Mouse (Mus musculus) embryonic facial prominence, embryonic 13.5 days (tissue): Measurements from ENCODE around the gene Rreb1. TPM values are rescaled to one million over a fixed set of nuclear protein-coding genes. Genes with fewer than 3 reads are reported as not detected.

Source experiments
- ATAC-seq: fragments of 200-750 bp; cut with Nextera tagmentation; 2 replicates; pipeline ENCODE4 v1.8.0; 2017; ENCODE audit warnings: low read depth; ENCODE audit not compliant: insufficient number of reproducible peaks, insufficient read depth, low FRiP score, low TSS enrichment
- H3K27ac ChIP-seq: fragments of 300-500 bp; sonication (generic); 2 replicates; pipeline ENCODE4 v1.5.1; 2015; ENCODE audit warnings: moderate library complexity, mild to moderate bottlenecking, inconsistent platforms
- H3K27me3 ChIP-seq: fragments of 300-500 bp; sonication (generic); 2 replicates; pipeline ENCODE4 v1.6.1; 2015; ENCODE audit warnings: mild to moderate bottlenecking, inconsistent platforms
- H3K36me3 ChIP-seq: fragments of 300-500 bp; sonication (generic); 2 replicates; pipeline ENCODE4 v1.6.1; 2015; ENCODE audit warnings: mild to moderate bottlenecking, inconsistent platforms
- H3K4me1 ChIP-seq: fragments of 300-500 bp; sonication (generic); 2 replicates; pipeline ENCODE4 v1.6.1; 2015; ENCODE audit warnings: inconsistent platforms
- H3K4me2 ChIP-seq: fragments of 300-500 bp; sonication (generic); 2 replicates; pipeline ENCODE4 v1.6.1; 2015; ENCODE audit warnings: moderate library complexity, mild to moderate bottlenecking, inconsistent platforms
- H3K4me3 ChIP-seq: fragments of 300-500 bp; sonication (generic); 2 replicates; pipeline ENCODE4 v1.5.1; 2015; ENCODE audit warnings: mild to moderate bottlenecking, inconsistent platforms
- H3K9ac ChIP-seq: fragments of 300-500 bp; sonication (generic); 2 replicates; pipeline ENCODE4 v1.6.1; 2015; ENCODE audit warnings: mild to moderate bottlenecking, inconsistent platforms
- H3K9me3 ChIP-seq: fragments of 300-500 bp; sonication (generic); 2 replicates; pipeline ENCODE4 v1.6.1; 2016; ENCODE audit warnings: inconsistent platforms
- WGBS: fragments of 180-500 bp; shearing (Covaris S2); methylation state at CpG from one replicate; pipeline ENCODE4 v1.1.7; 2015; ENCODE audit warnings: mixed read lengths; 5-methylcytosine and 5-hydroxymethylcytosine counted together
- polyA plus RNA-seq: library from polyadenylated mRNA; unstranded; fragments of >200 nt; fragmentation: Nextera tagmentation; extraction: Ambion mirVana; gene quantifications from 2 replicates; pipeline ENCODE4 v1.2.1, GENCODE M21; 2015

Rreb1 gene
- polyA plus RNA-seq, 1 experiment from 2014 or later = 15.0 TPM

GRCm38 (mm10) chr13:37882521-37882920 lies 104.3 kb downstream of the Rreb1 start:
- H3K36me3 ChIP-seq = no peaks in the 10 kb centered on the region
- no peak overlapping the region for H3K9ac ChIP-seq
- H3K4me1 ChIP-seq = peaks cover 28% of the 10 kb centered on the region
- H3K9me3 ChIP-seq = no peaks in the 10 kb centered on the region
- no peak overlapping the region for H3K27ac ChIP-seq
- H3K27me3 ChIP-seq = no peaks in the 10 kb centered on the region
- ATAC-seq = no peak
- no peak overlapping the region for H3K4me3 ChIP-seq
- no peak overlapping the region for H3K4me2 ChIP-seq
- WGBS = 92% methylated on average over 8 of the region's 8 CpGs

DNA sequence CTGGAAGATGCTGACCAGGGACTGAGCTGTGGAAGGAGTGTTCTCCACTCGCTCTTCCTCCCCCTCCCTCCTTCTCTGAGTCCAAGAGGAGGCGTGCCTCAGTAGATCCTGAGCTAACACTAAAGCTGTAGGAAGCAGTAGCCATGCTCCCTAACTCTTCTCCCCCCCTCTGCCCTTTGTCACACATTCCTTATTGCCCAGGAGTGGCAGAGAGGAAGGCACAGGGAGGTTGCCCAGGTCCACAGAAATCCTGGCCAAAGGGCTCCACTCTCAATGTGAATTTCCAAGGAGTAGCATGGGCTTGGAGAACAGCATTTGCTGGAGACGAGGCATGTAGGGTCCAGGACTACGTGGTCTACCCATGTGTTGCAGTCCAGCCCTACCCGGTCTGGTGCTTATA lies 104.8 kb downstream of the Rreb1 start:
- H3K36me3 ChIP-seq = no peaks in the 10 kb centered on the region
- no peak overlapping the region for H3K9ac ChIP-seq
- H3K27me3 ChIP-seq = no peaks in the 10 kb centered on the region
- no peak for ATAC-seq
- no peak overlapping the region for H3K4me2 ChIP-seq
- 90% methylated on average over 5 of the region's 5 CpGs for WGBS
- H3K4me1 ChIP-seq = peaks cover 28% of the 10 kb centered on the region
- H3K4me3 ChIP-seq = no peak overlapping the region
- no peak overlapping the region for H3K27ac ChIP-seq
- no peaks in the 10 kb centered on the region for H3K9me3 ChIP-seq

GRCm38 (mm10) chr13:37885392-37885791 lies 107.2 kb downstream of the Rreb1 start:
- H3K4me3 ChIP-seq = no peak overlapping the region
- H3K4me1 ChIP-seq = peaks cover 10% of the 10 kb centered on the region
- H3K27ac ChIP-seq = no peak overlapping the region; the same call in 1 of the 2 replicates
- no peak for ATAC-seq
- no peak overlapping the region for H3K9ac ChIP-seq
- no peaks in the 10 kb centered on the region for H3K9me3 ChIP-seq
- H3K4me2 ChIP-seq = no peak overlapping the region
- peaks cover 4% of the 10 kb centered on the region for H3K36me3 ChIP-seq
- WGBS = 86% methylated on average over 2 of the region's 2 CpGs
- no peaks in the 10 kb centered on the region for H3K27me3 ChIP-seq

DNA sequence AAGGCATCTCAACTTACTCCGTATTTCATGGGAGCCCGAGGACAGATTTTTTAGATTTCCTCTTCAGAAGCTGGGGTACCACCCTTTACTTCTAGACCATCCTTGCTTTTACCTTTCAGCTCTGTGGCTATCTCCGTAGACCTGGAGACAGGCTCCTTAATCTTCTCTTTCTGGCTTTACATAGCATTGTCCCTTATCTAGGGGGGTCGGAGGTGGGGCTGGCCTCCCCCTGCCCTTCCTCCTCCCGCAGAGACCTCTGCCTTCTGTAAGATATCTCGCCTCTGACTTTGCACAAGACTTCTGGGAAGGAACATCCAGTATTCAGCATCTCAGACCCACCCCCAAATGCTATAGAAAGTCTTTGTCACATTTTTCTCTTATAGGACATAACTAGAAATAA lies 107.8 kb downstream of the Rreb1 start:
- Histone ChIP-seq H3K4me3 (no peak overlapping the region), H3K27me3 (no peaks in the 10 kb centered on the region), H3K9ac (no peak overlapping the region), H3K36me3 (peaks cover 8% of the 10 kb centered on the region), H3K4me1 (peaks cover 4% of the 10 kb centered on the region; the same call in 1 of the 2 replicates), H3K27ac (no peak overlapping the region), H3K4me2 (no peak overlapping the region), H3K9me3 (no peaks in the 10 kb centered on the region)
- no peak for ATAC-seq
- 84% methylated on average over 6 of the region's 6 CpGs for WGBS

DNA sequence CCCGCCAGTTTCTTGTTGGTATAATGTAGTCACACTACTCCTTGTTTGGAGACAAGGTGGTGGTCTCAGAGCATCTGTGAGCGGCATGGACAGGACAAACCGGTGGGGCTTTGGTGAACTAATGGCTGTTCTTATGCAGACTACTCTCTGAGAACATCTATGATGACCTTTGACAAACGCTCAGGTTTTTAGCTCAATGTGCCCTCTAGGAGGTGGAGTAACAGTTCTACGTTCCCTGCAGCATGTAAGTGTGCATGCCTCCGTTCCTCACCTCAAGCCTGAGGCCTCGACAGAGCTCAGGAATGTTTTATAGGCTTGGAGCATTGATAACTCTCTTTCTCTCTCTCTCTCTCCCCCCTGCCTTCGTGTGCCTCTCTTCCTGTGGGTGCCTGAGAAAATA lies 116.6 kb downstream of the Rreb1 start:
- 85% methylated on average over 8 of the region's 8 CpGs for WGBS
- Histone ChIP-seq H3K4me3 (no peak overlapping the region), H3K4me1 (no peaks in the 10 kb centered on the region), H3K9me3 (no peaks in the 10 kb centered on the region), H3K36me3 (peaks cover 82% of the 10 kb centered on the region), H3K27ac (no peak overlapping the region), H3K9ac (no peak overlapping the region), H3K4me2 (no peak overlapping the region), H3K27me3 (no peaks in the 10 kb centered on the region)
- no peak for ATAC-seq

GRCm38 (mm10) chr13:37895564-37896254 lies 117.5 kb downstream of the Rreb1 start:
- H3K36me3 ChIP-seq = peaks cover 84% of the 10 kb centered on the region

DNA sequence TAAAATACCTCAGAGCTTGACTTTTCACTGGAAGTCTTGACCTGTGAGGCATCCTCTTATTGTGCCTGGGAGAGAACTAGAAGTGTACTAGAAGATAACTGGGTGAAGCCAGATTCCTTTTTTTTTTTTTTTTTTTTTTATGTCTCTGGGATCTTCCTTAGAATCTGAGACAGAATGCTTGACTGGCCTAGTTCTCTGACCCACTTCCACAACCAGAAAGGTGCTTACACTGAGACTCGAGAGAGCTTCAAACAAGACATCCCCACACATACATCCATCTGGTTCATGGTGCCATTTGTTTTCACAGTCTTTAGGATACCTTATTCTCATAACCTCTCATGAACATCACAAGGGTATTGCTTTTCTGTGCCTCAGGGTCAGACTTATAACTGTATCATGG lies 118.2 kb downstream of the Rreb1 start:
- Histone ChIP-seq H3K4me3 (no peak overlapping the region), H3K27me3 (no peaks in the 10 kb centered on the region), H3K36me3 (peaks cover 86% of the 10 kb centered on the region), H3K4me1 (no peaks in the 10 kb centered on the region), H3K9me3 (no peaks in the 10 kb centered on the region), H3K27ac (no peak overlapping the region), H3K4me2 (no peak overlapping the region), H3K9ac (no peak overlapping the region)
- no peak for ATAC-seq
- WGBS = 92% methylated on average over 1 of the region's 1 CpGs

More at GRCm38 (mm10) chr13:37895564-37896254, 117.5 kb downstream of the Rreb1 start:
- Histone ChIP-seq H3K27ac (no peak overlapping the region), H3K4me2 (no peak overlapping the region), H3K4me3 (no peak overlapping the region), H3K27me3 (no peaks in the 10 kb centered on the region), H3K4me1 (no peaks in the 10 kb centered on the region), H3K9me3 (no peaks in the 10 kb centered on the region), H3K9ac (no peak overlapping the region)
- ATAC-seq = no peak
- WGBS = 86% methylated on average over 6 of the region's 6 CpGs

DNA sequence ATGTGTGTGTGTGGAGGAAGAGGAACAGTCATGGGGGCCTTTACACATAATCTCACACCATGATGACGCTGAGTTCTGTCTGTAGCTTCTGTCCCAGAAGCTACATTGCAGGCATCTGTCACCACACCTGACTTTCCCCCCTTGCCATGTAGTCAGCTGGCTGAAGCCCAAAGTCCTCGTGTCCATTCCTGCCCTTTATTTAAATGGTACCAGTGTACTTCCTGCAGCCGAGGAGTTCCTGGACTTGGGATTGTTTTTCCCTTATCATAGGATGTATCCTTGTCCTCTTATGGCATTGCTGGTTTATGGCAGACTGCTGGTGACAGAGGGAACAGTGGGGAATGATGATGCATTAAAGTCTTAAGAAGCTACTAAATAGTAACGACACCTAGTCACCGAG lies 120.6 kb downstream of the Rreb1 start:
- H3K27ac ChIP-seq = no peak overlapping the region
- H3K4me1 ChIP-seq = no peaks in the 10 kb centered on the region
- no peaks in the 10 kb centered on the region for H3K27me3 ChIP-seq
- H3K36me3 ChIP-seq = peaks cover 79% of the 10 kb centered on the region
- no peaks in the 10 kb centered on the region for H3K9me3 ChIP-seq
- H3K4me3 ChIP-seq = no peak overlapping the region
- no peak overlapping the region for H3K9ac ChIP-seq
- H3K4me2 ChIP-seq = no peak overlapping the region
- ATAC-seq = no peak
- WGBS = 85% methylated on average over 5 of the region's 5 CpGs

DNA sequence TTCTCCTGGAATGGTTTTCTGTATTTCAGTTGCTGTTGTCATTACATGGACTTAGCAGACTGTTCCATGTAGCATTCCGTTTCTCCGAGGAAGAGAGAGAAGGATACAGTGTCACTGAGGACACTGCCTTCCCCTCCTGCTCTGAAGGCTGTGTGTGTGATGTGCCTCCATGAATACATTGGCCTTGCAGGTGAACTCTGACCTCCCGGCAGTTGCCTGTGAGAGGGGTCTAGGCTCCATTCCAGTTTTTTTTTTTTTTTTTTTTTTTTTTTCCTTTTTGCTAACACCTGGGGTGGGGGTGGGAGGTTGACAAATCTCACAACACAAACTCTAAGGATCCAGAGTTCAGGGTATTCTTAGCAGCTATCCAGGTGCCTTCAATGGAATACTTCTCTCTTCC lies 124.8 kb downstream of the Rreb1 start:
- H3K36me3 ChIP-seq = peaks cover 72% of the 10 kb centered on the region
- 93% methylated on average over 3 of the region's 3 CpGs for WGBS

DNA sequence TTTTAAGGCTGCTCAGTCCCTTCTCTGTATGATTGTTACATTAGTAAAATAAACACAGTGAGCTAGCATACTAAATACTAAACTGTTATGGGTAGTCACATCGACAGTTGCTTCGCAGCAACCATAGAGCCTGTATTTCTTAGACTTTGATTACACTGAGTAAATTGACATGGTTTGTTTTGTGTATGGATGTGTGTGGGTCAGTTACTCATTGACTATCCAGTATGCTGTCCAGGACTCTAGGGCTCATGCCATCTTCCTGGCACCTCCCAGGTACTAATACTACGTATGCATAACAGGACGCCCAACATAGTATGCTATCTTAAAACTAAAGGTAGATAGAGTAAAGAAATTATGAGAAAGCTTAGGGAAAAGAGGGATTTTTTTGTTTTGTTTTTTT lies 125.3 kb downstream of the Rreb1 start:
- Histone ChIP-seq H3K27me3 (no peaks in the 10 kb centered on the region), H3K4me1 (peaks cover under 1% of the 10 kb centered on the region; the same call in 1 of the 2 replicates), H3K4me2 (no peak overlapping the region), H3K27ac (no peak overlapping the region), H3K4me3 (no peak overlapping the region), H3K36me3 (peaks cover 72% of the 10 kb centered on the region), H3K9ac (no peak overlapping the region), H3K9me3 (no peaks in the 10 kb centered on the region)
- ATAC-seq = no peak
- 97% methylated on average over 4 of the region's 4 CpGs for WGBS

More for the DNA sequence above, 124.8 kb downstream of the Rreb1 start:
- Histone ChIP-seq H3K9ac (no peak overlapping the region), H3K4me2 (no peak overlapping the region), H3K27ac (no peak overlapping the region), H3K4me1 (no peaks in the 10 kb centered on the region), H3K9me3 (no peaks in the 10 kb centered on the region), H3K4me3 (no peak overlapping the region), H3K27me3 (no peaks in the 10 kb centered on the region)
- ATAC-seq = no peak

DNA sequence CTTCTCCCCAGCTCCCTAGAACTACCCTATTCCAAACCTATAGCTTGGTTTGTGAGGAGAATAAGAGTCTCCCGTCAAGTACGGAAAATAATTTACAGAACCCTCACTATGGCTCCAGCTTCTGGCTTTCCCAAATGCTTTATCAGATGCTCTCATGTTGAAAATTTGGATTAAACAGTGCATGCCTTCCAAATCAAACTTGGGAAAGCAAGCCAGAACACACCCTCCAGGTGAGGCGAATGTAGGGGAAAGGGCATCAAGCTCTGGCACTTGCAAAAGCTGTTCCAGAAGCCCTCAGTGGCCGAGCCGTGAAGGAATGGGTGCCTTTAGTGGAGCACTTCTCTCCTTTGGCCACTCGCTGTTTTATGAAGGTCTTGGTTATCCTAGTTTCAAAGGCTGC lies 126.2 kb downstream of the Rreb1 start:
- WGBS = 91% methylated on average over 6 of the region's 6 CpGs
- peaks cover 71% of the 10 kb centered on the region for H3K36me3 ChIP-seq
- H3K4me3 ChIP-seq = no peak overlapping the region
- no peaks in the 10 kb centered on the region for H3K9me3 ChIP-seq
- H3K27me3 ChIP-seq = no peaks in the 10 kb centered on the region
- no peak overlapping the region for H3K4me2 ChIP-seq
- H3K4me1 ChIP-seq = peaks cover 9% of the 10 kb centered on the region
- H3K9ac ChIP-seq = no peak overlapping the region
- no peak overlapping the region for H3K27ac ChIP-seq
- ATAC-seq = no peak

- Histone ChIP-seq H3K9ac (no peak overlapping the region), H3K4me2 (no peak overlapping the region), H3K27me3 (no peaks in the 10 kb centered on the region), H3K9me3 (no peaks in the 10 kb centered on the region), H3K4me3 (no peak overlapping the region), H3K4me1 (peaks cover 9% of the 10 kb centered on the region), H3K27ac (peak overlapping the region; percentile 55; the same call in 1 of the 2 replicates), H3K36me3 (peaks cover 76% of the 10 kb centered on the region)
- 68% methylated on average over 9 of the region's 9 CpGs for WGBS
- ATAC-seq = no peak; the same call in 1 of the 2 replicates
Observed at GRCm38 (mm10) chr13:37908061-37908460, 129.9 kb downstream of the Rreb1 start.
